Mouse (Mus musculus): ENCODE results near the gene Brms1. TPM values are rescaled to one million over a fixed set of nuclear protein-coding genes. Genes with fewer than 3 reads are reported as not detected.

Brms1 gene
- polyA plus RNA-seq, 1 experiment from 2014 or later = 66.1 TPM

Other genes starting within 250 kb of the Brms1 start
- 108 and 111 TPM in 2 replicates for gene Rbm4, start 247.5 kb upstream of the Brms1 start, polyA plus RNA-seq (2014; fragmentation: Nextera tagmentation; extraction: Ambion mirVana)
- 12.9 and 27.2 TPM in 2 replicates for gene Gm21992, start 229.7 kb upstream of the Brms1 start, polyA plus RNA-seq (2014; fragmentation: Nextera tagmentation; extraction: Ambion mirVana)
- 108 and 113 TPM in 2 replicates for gene Rbm14, start 229.7 kb upstream of the Brms1 start, polyA plus RNA-seq (2014; fragmentation: Nextera tagmentation; extraction: Ambion mirVana)
- 34.1 and 35.6 TPM in 2 replicates for gene Ccs, start 202.0 kb upstream of the Brms1 start, polyA plus RNA-seq (2014; fragmentation: Nextera tagmentation; extraction: Ambion mirVana)
- 0.07 and 0.11 TPM in 2 replicates for gene Ccdc87, start 202.0 kb upstream of the Brms1 start, polyA plus RNA-seq (2014; fragmentation: Nextera tagmentation; extraction: Ambion mirVana)
- gene Ctsf, start 186.2 kb upstream of the Brms1 start, polyA plus RNA-seq (2014; fragmentation: Nextera tagmentation; extraction: Ambion mirVana) = 34.1 and 34.9 TPM in 2 replicates
- 0.86 and 1.2 TPM in 2 replicates for gene Actn3, start 163.4 kb upstream of the Brms1 start, polyA plus RNA-seq (2014; fragmentation: Nextera tagmentation; extraction: Ambion mirVana)
- 12.4 and 13.3 TPM in 2 replicates for gene Zdhhc24, start 162.7 kb upstream of the Brms1 start, polyA plus RNA-seq (2014; fragmentation: Nextera tagmentation; extraction: Ambion mirVana)
- 6.5 and 7.8 TPM in 2 replicates for gene Bbs1, start 134.7 kb upstream of the Brms1 start, polyA plus RNA-seq (2014; fragmentation: Nextera tagmentation; extraction: Ambion mirVana)
- 153 and 159 TPM in 2 replicates for gene Dpp3, start 113.1 kb upstream of the Brms1 start, polyA plus RNA-seq (2014; fragmentation: Nextera tagmentation; extraction: Ambion mirVana)
- gene Peli3, start 98.2 kb upstream of the Brms1 start, polyA plus RNA-seq (2014; fragmentation: Nextera tagmentation; extraction: Ambion mirVana) = 1.3 and 1.5 TPM in 2 replicates
- gene Mrpl11, start 79.2 kb upstream of the Brms1 start, polyA plus RNA-seq (2014; fragmentation: Nextera tagmentation; extraction: Ambion mirVana) = 157 and 158 TPM in 2 replicates
- gene Npas4, start 51.0 kb upstream of the Brms1 start, polyA plus RNA-seq (2014; fragmentation: Nextera tagmentation; extraction: Ambion mirVana) = 0.04 TPM in 1 of 2 replicates, not detected in the other
- gene Slc29a2, start 17.5 kb upstream of the Brms1 start, polyA plus RNA-seq (2014; fragmentation: Nextera tagmentation; extraction: Ambion mirVana) = 4.2 TPM in 2 replicates
- gene B4gat1, start 2.5 kb upstream of the Brms1 start, polyA plus RNA-seq (2014; fragmentation: Nextera tagmentation; extraction: Ambion mirVana) = 40.1 and 41.7 TPM in 2 replicates
- 1.6 TPM in 2 replicates for gene AC124502.3, start 2.5 kb upstream of the Brms1 start, polyA plus RNA-seq (2014; fragmentation: Nextera tagmentation; extraction: Ambion mirVana)
- gene Rin1, start 9.1 kb downstream of the Brms1 start, polyA plus RNA-seq (2014; fragmentation: Nextera tagmentation; extraction: Ambion mirVana) = 0.63 and 1.4 TPM in 2 replicates
- 26.7 and 32.2 TPM in 2 replicates for gene Cd248, start 26.7 kb downstream of the Brms1 start, polyA plus RNA-seq (2014; fragmentation: Nextera tagmentation; extraction: Ambion mirVana)
- gene Tmem151a, start 44.2 kb downstream of the Brms1 start, polyA plus RNA-seq (2014; fragmentation: Nextera tagmentation; extraction: Ambion mirVana) = 1.3 TPM in 2 replicates
- 70.4 and 80.6 TPM in 2 replicates for gene Yif1a, start 47.2 kb downstream of the Brms1 start, polyA plus RNA-seq (2014; fragmentation: Nextera tagmentation; extraction: Ambion mirVana)
- 106 and 115 TPM in 2 replicates for gene Cnih2, start 57.2 kb downstream of the Brms1 start, polyA plus RNA-seq (2014; fragmentation: Nextera tagmentation; extraction: Ambion mirVana)
- gene Rab1b, start 65.7 kb downstream of the Brms1 start, polyA plus RNA-seq (2014; fragmentation: Nextera tagmentation; extraction: Ambion mirVana) = 214 and 231 TPM in 2 replicates
- 24.4 and 25.0 TPM in 2 replicates for gene Klc2, start 77.2 kb downstream of the Brms1 start, polyA plus RNA-seq (2014; fragmentation: Nextera tagmentation; extraction: Ambion mirVana)
- gene Pacs1, start 231.8 kb downstream of the Brms1 start, polyA plus RNA-seq (2014; fragmentation: Nextera tagmentation; extraction: Ambion mirVana) = 24.8 and 26.1 TPM in 2 replicates

All from midbrain, embryonic 11.5 days (tissue).